Mouse (Mus musculus) bone marrow macrophage, adult 2 months (primary cell): Measurements from ENCODE around the gene Nfe2l2. TPM values are rescaled to one million over a fixed set of nuclear protein-coding genes. Genes with fewer than 3 reads are reported as not detected.
"Not testable (repeated sequence)": the region's sequence is repeated elsewhere in the genome, so short reads cannot be mapped to it uniquely, and the experiment has no call there.

Source experiments
- H3K27ac ChIP-seq: 2 replicates; pipeline ENCODE4 v1.5.1; 2012; ENCODE audit warnings: low read depth, low read length; ENCODE audit not compliant: insufficient read depth
- H3K4me1 ChIP-seq: 2 replicates; pipeline ENCODE4 v1.6.1; 2012; ENCODE audit warnings: low read length; ENCODE audit not compliant: control insufficient read depth, insufficient read depth
- H3K4me3 ChIP-seq: 2 replicates; pipeline ENCODE4 v1.5.1; 2012; ENCODE audit warnings: mild to moderate bottlenecking, low read length, moderate library complexity; ENCODE audit not compliant: insufficient read depth
- CTCF ChIP-seq: IDR thresholded peaks from 2 replicates; pipeline ENCODE4 v1.5.1; 2012; ENCODE audit warnings: low read depth, mild to moderate bottlenecking, low read length, moderate library complexity
- POLR2A ChIP-seq: IDR thresholded peaks from 2 replicates; pipeline ENCODE4 v1.6.1; 2012; ENCODE audit warnings: mild to moderate bottlenecking, low read depth, low read length, borderline replicate concordance
- polyA plus RNA-seq: library from polyadenylated mRNA; stranded (reverse); fragments of >200 nt; gene quantifications from 2 replicates; pipeline ENCODE4 v1.2.4, GENCODE M21; 2012; ENCODE audit not compliant: missing spikeins, insufficient read depth, insufficient read length

Nfe2l2 gene
- polyA plus RNA-seq, 1 experiment = 269 TPM

- peak overlapping the region; percentile 99 for H3K4me3 ChIP-seq
- H3K4me1 ChIP-seq = peaks cover 36% of the 10 kb centered on the region
- TF ChIP-seq CTCF = no peak
- no peak for TF ChIP-seq POLR2A
- H3K27ac ChIP-seq = 0 out of 2 replicates have a peak overlapping the region, but pooled peaks have one; percentile 97
Measured at GRCm38 (mm10) chr2:75700543-75700942, 3.9 kb downstream of the Nfe2l2 start.

GRCm38 (mm10) chr2:75698874-75699273 lies 5.6 kb downstream of the Nfe2l2 start:
- Histone ChIP-seq H3K4me1 (peaks cover 44% of the 10 kb centered on the region), H3K4me3 (peak overlapping the region; percentile 17), H3K27ac (peak overlapping the region; percentile 37)
- TF ChIP-seq CTCF (no peak), POLR2A (no peak)

GRCm38 (mm10) chr2:75698007-75698406 lies 6.4 kb downstream of the Nfe2l2 start:
- TF ChIP-seq POLR2A = no peak
- no peak for TF ChIP-seq CTCF
- H3K4me3 ChIP-seq = peak overlapping the region; percentile 25
- peaks cover 53% of the 10 kb centered on the region for H3K4me1 ChIP-seq
- peak overlapping the region; percentile 45 for H3K27ac ChIP-seq

DNA sequence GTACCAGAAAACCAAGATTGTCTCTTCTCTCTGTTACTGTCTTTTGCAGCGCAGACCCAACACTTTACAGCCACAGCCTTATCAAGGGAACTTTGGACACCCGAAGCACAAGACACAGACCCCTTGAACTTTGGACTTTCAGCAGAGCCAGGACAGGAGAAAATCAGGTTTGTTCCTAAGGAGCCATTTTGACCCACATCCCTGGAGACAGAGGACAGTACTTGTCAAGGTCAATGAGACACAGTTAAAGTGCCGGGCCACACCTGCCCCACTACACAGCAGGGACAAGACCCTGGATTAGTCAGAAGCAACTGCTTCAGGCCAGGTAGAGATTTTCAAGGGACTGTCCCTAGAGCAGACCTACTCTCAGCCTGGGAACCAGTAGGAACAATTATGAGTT lies 7.2 kb downstream of the Nfe2l2 start:
- Histone ChIP-seq H3K27ac (peak overlapping the region; percentile 62), H3K4me1 (peaks cover 61% of the 10 kb centered on the region), H3K4me3 (peak overlapping the region; percentile 33)
- TF ChIP-seq CTCF (no peak), POLR2A (no peak)

- Histone ChIP-seq H3K27ac (peak overlapping the region; percentile 62), H3K4me1 (peaks cover 63% of the 10 kb centered on the region), H3K4me3 (peak overlapping the region; percentile 19)
- TF ChIP-seq CTCF (no peak), POLR2A (no peak)
Measured at GRCm38 (mm10) chr2:75696371-75696770, 8.1 kb downstream of the Nfe2l2 start.

- TF ChIP-seq POLR2A (no peak), CTCF (no peak)
- H3K4me1 ChIP-seq = peaks cover 66% of the 10 kb centered on the region
- peak overlapping the region; percentile 19; the same call in 1 of the 2 replicates for H3K4me3 ChIP-seq
- peak overlapping the region; percentile 62 for H3K27ac ChIP-seq
Measured at GRCm38 (mm10) chr2:75695676-75696350, 8.6 kb downstream of the Nfe2l2 start.

GRCm38 (mm10) chr2:75694926-75695325 lies 9.5 kb downstream of the Nfe2l2 start:
- H3K27ac ChIP-seq = not testable (repeated sequence)
- peaks cover 64% of the 10 kb centered on the region for H3K4me1 ChIP-seq

GRCm38 (mm10) chr2:75692369-75692768 lies 12.1 kb downstream of the Nfe2l2 start:
- TF ChIP-seq POLR2A (no peak), CTCF (no peak)
- no peak overlapping the region for H3K4me3 ChIP-seq
- no peak overlapping the region for H3K27ac ChIP-seq
- peaks cover 69% of the 10 kb centered on the region for H3K4me1 ChIP-seq

More at GRCm38 (mm10) chr2:75694926-75695325, 9.5 kb downstream of the Nfe2l2 start:
- not testable (repeated sequence) for H3K4me3 ChIP-seq

GRCm38 (mm10) chr2:75691316-75691715 lies 13.1 kb downstream of the Nfe2l2 start:
- Histone ChIP-seq H3K4me3 (no peak overlapping the region), H3K27ac (no peak overlapping the region), H3K4me1 (peaks cover 75% of the 10 kb centered on the region)
- no peak for TF ChIP-seq POLR2A
- no peak for TF ChIP-seq CTCF

DNA sequence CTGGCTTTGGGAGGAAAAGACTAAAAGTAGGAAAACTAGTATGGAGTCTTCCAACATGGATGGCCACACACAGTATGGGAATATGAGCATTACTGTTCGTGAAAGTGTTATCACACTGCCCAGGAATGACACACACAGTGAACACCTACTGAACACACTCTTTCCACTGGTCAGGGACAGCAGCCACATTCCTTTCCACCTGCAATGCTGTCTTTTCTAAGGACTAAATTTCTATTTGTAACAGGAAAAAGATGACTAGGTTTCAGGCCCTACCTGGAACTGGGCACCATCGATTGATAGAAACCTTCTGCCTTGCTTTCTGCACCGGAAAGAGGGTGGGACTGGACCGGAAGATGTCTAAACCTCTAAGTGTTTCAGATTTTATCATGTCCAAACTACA lies 13.8 kb downstream of the Nfe2l2 start:
- Histone ChIP-seq H3K27ac (no peak overlapping the region), H3K4me3 (no peak overlapping the region), H3K4me1 (peaks cover 72% of the 10 kb centered on the region)
- TF ChIP-seq CTCF = no peak
- no peak for TF ChIP-seq POLR2A
